Mouse (Mus musculus) fibroblast of lung, adult 2 months (primary cell): ENCODE results near the gene Slco1b2.
"Not testable (repeated sequence)": the region's sequence is repeated elsewhere in the genome, so short reads cannot be mapped to it uniquely, and the experiment has no call there.

ENCODE experiments used
- DNase-seq: peaks from one replicate; pipeline ENCODE4 v3.0.0-alpha.2; 2011; ENCODE audit warnings: low read depth

The Slco1b2 gene

DNA sequence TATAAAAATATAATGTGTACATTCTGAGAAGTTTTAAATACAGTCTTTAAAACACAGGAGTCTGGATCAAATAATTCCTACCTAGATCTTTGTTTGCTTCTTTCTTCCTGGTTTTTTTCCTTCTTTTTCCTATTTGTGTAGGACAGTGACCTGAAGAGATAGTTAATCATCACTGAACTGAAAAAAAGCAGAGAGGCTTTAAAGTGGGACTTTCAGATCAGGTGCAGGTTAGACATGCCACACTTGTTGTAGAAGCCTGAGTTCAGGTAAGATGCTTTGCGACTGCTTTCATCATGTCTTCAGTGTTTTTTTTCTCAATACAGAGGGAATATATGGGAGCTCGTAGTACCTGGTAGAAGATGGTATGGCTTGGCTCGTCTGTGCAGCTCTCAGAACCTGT, at the start of gene Slco1b2:
TSS of gene Slco1b2 (plus strand) at position 228 of the 400 bp plus-strand sequence.
- no peak for DNase-seq

DNA sequence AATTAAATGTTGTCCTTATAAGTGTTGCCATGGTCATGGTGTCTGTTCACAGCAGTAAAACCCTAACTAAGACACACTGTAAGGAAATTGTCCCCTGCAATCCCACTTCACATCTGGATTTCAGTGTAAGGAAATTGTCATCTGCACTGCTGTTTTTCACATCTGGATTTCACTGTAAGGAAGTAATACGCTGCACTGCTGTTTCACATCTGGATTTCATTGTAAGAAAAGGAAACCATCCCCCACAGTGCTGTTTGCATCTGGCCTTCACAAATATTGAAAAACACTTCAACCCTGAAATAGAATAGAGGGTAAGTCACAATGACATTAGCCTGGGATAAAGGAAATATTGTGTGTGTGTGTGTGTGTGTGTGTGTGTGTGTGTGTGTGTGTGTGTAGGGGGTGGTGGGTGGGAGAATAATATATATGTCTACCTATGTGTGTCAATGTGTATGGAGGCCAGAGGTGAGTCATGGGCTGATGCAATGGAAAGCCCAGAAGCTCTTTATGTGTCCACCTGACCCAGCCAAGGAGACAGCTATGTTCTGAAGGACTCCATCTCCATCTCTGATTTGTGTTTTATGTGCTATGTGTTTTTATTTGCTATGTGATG, 44.4 kb upstream of the Slco1b2 start:
- no peak for DNase-seq

DNA sequence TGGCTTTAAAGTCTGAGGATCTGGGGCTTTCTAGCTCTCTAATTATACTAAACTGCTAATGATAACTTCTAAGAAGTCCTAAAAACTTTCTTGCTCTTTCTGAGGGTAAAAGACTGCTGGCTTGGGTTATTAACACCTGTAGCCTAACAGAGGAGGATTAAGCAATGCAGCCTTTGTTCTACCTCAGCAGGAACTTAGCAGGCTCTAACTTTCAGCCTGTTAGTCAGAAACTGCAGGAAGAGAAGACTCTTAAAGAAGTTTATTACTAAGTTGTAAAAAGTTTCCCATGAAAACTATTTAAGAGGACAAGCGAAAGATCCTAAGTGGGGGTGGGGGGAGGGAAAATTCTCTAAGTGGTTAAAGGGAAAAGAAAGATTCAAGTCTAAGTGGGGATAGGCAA, 39.3 kb upstream of the Slco1b2 start:
- no peak for DNase-seq

DNA sequence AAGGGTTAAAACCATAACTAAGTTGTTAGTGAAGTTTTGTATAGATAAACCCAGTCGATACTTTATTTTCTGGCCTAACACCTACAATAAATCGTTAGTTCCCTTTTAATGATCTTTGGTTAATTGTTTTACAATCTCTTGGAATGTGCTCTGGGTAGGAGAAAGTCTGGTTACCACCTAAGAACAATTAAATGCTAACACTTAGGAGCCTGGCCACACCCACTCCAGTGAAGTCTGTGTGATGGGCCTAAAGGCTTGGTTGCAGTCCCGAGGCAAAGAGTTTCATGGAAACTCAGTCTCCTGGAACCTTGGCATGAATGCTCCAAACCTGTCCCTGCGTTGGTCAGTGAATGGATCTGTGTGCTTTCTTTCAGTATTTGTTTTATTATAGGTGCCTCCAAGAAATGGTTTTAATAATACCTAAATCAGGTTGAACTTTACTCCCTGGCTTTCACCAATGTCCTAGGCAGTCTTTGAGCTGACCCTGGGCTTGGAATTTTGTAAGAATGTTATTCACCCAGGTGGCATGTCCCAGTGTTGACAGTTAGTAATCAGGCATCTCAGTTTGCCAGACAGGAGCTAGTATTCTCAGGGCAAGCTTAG, 38.6 kb upstream of the Slco1b2 start:
- not testable (repeated sequence) for DNase-seq

DNA sequence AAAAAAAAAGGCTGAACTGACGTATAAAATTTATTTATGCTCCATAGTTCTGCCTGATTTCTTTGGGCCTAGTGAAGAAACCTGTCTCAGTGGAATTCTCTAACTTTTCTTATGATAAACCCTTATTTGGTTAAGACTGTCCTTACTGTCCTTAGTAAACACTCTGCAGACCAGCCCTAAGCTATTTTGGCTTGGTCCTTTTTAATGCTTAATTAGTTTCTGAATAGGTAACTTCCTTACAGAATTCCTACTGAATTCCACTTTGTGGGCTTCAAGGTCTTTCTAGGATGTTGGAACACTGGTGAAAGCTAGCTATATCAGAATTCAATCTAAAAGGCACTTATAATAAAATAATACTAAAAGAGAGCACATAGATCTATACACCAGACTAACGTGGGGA, 33.2 kb upstream of the Slco1b2 start:
- DNase-seq: no peak

DNA sequence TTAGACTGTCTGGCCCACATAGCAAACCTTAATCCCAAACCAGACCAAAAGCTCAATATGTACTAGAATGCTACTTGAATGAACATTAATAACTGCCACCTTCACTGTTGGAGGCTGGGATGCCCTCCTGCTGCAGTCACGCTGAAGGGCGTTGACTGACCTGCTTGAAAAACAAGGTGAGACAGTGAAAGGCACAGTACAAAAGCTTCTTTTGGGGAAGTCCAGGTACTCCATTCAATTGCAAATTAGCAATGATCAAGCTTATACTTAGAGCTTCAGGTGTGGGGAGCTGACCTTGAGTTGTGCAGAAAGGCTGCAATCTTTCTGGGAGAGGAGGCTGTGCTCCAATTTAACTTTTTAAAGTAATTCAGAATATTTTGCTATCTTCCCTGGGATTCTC, 32.3 kb upstream of the Slco1b2 start:
- no peak for DNase-seq

DNA sequence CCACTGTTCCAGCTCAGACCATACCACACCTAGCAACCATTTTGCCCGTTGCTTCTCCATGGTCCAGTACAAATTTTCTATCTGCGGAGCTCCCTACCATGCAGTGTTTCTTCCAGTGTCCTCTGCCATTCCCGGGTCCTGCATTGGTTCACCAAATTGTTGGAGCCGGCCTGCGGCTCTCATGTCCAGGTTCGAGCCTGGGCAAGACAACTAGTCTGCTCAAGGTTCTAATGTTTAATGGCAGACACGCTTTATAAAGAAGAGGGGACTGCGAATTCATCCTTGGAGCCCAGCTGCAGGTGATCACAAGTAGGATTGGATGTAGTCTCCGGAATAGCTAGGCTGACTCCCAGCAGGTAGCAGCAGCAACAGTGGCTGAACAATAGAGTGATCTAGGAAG, 28.4 kb upstream of the Slco1b2 start:
- DNase-seq: no peak

DNA sequence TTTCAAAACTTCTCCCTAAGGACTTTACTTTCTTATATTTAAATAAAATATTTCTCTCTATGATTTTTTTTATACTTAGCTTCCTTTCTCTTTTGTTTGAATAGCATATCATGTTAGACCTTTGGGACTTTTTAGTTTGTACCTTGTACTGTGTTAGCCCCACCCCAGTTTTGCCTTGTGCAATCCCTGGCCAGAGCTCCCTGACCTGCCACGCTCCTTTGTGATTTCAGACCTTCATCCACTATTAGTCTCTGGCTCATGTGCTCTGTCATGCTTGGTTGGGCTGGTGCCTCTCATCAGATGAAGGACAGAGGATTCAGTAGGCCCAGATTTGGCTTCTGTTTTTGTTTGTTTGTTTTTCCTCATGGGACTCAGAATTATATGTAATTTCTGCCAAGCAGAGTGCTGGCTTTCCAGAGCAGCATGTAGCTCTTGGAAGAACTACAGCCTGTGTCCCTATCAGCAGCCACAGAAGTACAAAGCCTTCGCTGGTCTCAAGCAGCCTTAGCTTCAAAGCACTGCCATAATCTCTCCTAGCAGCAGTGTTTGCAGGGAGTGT, 18.5 kb upstream of the Slco1b2 start:
- no peak for DNase-seq

DNA sequence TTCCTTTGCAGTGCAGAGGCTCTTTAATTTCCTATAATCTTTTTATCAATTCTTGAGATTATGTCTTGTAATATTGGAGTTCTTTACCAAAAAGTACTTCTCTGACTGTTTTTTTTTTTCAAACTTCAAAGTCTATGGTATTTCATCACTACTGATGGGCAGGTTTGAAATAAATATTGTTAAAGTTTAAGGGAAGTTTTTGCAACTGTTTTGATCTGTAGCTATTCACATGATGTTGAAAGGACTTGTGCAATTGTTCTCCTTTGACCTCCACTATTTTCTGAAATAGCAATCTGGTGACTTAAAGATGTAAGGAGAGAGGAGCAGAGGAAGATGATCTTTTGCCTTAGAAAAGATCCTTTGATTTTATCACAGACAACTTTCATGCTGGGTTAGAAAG, 15.3 kb upstream of the Slco1b2 start:
- no peak for DNase-seq

DNA sequence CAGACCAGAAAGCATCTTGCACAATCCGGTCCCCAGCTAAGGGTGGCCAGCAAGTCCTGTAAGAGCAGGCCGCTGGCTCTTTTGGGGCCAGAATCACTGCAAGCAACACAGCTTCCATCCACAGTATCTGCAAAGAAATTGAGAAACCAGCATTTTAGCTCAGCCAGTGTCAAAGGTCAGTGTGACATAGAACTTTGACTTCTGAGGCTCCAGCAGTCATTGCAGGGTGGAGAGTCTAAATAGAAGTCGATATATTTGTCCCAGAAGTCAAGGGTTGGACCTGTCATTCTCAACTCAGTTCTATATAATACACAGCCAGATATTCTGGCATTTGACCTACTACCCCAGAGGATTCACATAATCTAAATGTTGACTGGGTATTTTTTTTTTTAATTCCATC, 14.0 kb upstream of the Slco1b2 start:
- no peak for DNase-seq

DNA sequence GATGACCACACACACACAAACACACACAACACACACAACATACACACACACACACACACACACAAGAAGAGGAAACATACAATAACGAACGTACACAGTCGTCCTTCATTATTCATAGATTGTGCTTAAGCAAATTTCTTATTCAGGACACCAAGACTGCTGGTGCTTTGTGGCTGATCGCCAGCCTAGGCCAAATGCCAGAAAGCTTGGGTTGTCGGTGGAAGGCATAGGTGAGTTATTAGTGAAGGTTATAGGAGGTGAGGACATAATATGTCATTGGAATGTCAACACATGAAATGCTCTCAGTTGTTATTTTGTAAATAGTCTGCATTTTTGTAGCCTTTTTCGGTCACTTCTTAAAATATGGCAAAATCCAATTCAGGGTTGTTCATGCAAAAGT, 3.6 kb downstream of the Slco1b2 start:
- DNase-seq: no peak

DNA sequence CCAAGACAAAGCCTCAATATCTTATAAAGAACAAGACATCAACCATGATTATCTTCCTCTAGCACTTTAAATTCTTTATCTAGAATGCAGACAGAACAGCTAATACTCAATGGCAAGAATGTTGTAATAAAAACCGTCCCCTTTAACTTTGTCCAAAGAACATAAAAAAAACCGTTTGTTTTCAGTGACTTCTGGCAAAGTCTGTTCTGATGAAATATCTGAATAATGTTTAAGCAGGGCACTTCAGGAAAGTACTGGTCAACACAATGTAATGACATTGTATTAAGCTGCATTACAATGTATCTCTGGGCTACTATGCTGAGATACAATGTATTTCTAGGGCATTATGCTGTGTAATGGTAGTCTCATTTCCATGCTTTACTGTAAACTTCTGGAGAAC, 5.9 kb downstream of the Slco1b2 start:
- DNase-seq: no peak

DNA sequence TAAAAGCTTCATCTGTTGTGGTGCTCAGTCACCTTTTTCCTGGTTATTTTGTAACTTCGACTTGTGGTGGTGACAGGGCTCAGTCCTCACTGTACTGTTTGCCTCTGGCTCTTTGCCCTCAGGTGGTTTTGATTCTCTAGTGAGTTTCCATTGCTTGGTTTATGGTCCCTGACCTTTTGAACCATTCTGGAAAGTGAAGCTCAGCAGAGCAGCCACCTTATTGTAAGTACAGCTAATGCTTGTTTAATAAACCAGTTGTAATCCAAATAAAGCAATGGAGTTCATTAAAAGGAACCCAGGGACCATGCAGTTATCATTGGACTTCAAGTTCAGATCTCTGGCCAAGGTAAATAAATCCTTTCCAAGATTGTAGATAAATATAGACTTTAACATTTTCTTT, 11.3 kb downstream of the Slco1b2 start:
- DNase-seq: no peak

DNA sequence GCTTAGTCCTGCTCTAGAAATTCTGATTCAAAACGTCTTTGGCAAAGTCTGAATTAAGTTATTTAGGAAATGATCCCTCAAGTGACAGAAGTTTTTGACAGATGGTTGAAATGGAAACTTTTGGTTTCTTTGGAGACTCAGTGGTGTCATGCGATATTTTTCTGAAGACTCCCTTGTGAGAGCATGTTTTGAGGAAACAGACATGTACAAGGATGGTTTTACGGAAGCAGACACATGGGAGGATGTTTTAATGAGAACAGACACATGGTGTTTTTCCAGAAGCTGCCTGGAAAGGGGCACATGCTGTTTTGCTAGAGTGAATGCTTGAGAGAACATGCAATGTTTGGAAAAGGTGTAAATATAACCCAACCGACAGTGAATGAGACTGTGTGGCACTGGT, 57.7 kb downstream of the Slco1b2 start:
- DNase-seq: no peak

DNA sequence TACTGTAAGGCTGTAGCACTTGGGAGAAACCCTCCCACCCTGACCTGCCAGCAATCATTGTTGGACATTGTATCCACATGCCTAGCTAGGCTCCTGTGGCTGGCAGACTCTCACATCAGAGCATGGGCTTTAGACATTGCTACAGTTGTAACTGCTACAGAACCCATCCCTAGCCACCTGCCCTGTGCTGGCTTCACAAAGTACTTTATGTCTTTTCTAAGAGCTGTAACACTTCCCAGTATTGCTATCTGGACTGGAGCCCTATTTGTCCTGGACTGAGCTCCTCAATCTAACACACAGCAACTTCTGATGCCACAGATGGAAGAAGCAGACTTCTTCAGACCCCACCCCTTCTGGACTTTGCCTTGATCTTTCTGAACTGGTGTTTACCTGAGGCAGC, 61.9 kb downstream of the Slco1b2 start:
- no peak for DNase-seq
